Mouse (Mus musculus): ENCODE results near the gene Sult1b1. TPM values are rescaled to one million over a fixed set of nuclear protein-coding genes. Genes with fewer than 3 reads are reported as not detected.

The Sult1b1 gene
- polyA plus RNA-seq (2011; ENCODE audit: insufficient read depth, insufficient read length, low read depth, missing spikeins): not detected in 2 replicates

GRCm38 (mm10) chr5:87538111-87538510 lies at the start of gene Sult1b1:
TSS of gene Sult1b1 (minus strand) at chr5:87538195.
- Histone ChIP-seq H3K36me3 (ENCODE audit: control insufficient read depth, insufficient read depth, low read length, poor library complexity, severe bottlenecking) (no peaks in the 10 kb centered on the region), H3K4me1 (ENCODE audit: control insufficient read depth, insufficient read depth, low read length) (no peaks in the 10 kb centered on the region), H3K27ac (ENCODE audit: insufficient read depth, low read length) (no peak within 1 kb of the TSS), H3K9me3 (replicated peaks; ENCODE audit: control insufficient read depth, insufficient read depth, low read length, poor library complexity, severe bottlenecking) (no peaks in the 10 kb centered on the region), H3K27me3 (ENCODE audit: control insufficient read depth, insufficient read depth, low read length, poor library complexity, severe bottlenecking) (no peaks in the 10 kb centered on the region), H3K9ac (ENCODE audit: low read depth, poor library complexity, severe bottlenecking) (no peak within 1 kb of the TSS), H3K4me3 (ENCODE audit: low read depth, low read length) (no peak within 1 kb of the TSS)
- TF ChIP-seq POLR2A (IDR thresholded peaks at IDR 0.05; ENCODE audit: insufficient read depth, low read length) (no peak), CTCF (IDR thresholded peaks at IDR 0.05; ENCODE audit: low read depth, low read length) (no peak), EP300 (IDR thresholded peaks at IDR 0.05; ENCODE audit: insufficient read depth, low read depth, low read length) (no peak)

GRCm38 (mm10) chr5:87580389-87580788 lies 42.4 kb upstream of the Sult1b1 start:
- TF ChIP-seq CTCF (IDR thresholded peaks at IDR 0.05; ENCODE audit: low read depth, low read length) (no peak), POLR2A (IDR thresholded peaks at IDR 0.05; ENCODE audit: insufficient read depth, low read length) (no peak), EP300 (IDR thresholded peaks at IDR 0.05; ENCODE audit: insufficient read depth, low read depth, low read length) (no peak)
- Histone ChIP-seq H3K4me3 (ENCODE audit: low read depth, low read length) (no peak overlapping the region), H3K27me3 (ENCODE audit: control insufficient read depth, insufficient read depth, low read length, poor library complexity, severe bottlenecking) (no peaks in the 10 kb centered on the region), H3K27ac (ENCODE audit: insufficient read depth, low read length) (no peak overlapping the region), H3K4me1 (ENCODE audit: control insufficient read depth, insufficient read depth, low read length) (no peaks in the 10 kb centered on the region), H3K9me3 (replicated peaks; ENCODE audit: control insufficient read depth, insufficient read depth, low read length, poor library complexity, severe bottlenecking) (no peaks in the 10 kb centered on the region), H3K36me3 (ENCODE audit: control insufficient read depth, insufficient read depth, low read length, poor library complexity, severe bottlenecking) (no peaks in the 10 kb centered on the region), H3K9ac (ENCODE audit: low read depth, poor library complexity, severe bottlenecking) (no peak overlapping the region)

- Histone ChIP-seq H3K4me3 (ENCODE audit: low read depth, low read length) (no peak overlapping the region), H3K9ac (ENCODE audit: low read depth, poor library complexity, severe bottlenecking) (no peak overlapping the region), H3K9me3 (replicated peaks; ENCODE audit: control insufficient read depth, insufficient read depth, low read length, poor library complexity, severe bottlenecking) (no peaks in the 10 kb centered on the region), H3K36me3 (ENCODE audit: control insufficient read depth, insufficient read depth, low read length, poor library complexity, severe bottlenecking) (no peaks in the 10 kb centered on the region), H3K27me3 (ENCODE audit: control insufficient read depth, insufficient read depth, low read length, poor library complexity, severe bottlenecking) (no peaks in the 10 kb centered on the region), H3K4me1 (ENCODE audit: control insufficient read depth, insufficient read depth, low read length) (no peaks in the 10 kb centered on the region), H3K27ac (ENCODE audit: insufficient read depth, low read length) (no peak overlapping the region)
- TF ChIP-seq POLR2A (IDR thresholded peaks at IDR 0.05; ENCODE audit: insufficient read depth, low read length) (no peak), EP300 (IDR thresholded peaks at IDR 0.05; ENCODE audit: insufficient read depth, low read depth, low read length) (no peak), CTCF (IDR thresholded peaks at IDR 0.05; ENCODE audit: low read depth, low read length) (no peak)
These were observed 36.2 kb upstream of the Sult1b1 start for GRCm38 (mm10) chr5:87574174-87574573.

GRCm38 (mm10) chr5:87573490-87573889 lies 35.5 kb upstream of the Sult1b1 start:
- H3K4me1 ChIP-seq (ENCODE audit: control insufficient read depth, insufficient read depth, low read length): no peaks in the 10 kb centered on the region
- H3K27ac ChIP-seq (ENCODE audit: insufficient read depth, low read length): no peak overlapping the region
- TF ChIP-seq EP300 (IDR thresholded peaks at IDR 0.05; ENCODE audit: insufficient read depth, low read depth, low read length) (no peak), POLR2A (IDR thresholded peaks at IDR 0.05; ENCODE audit: insufficient read depth, low read length) (no peak), CTCF (IDR thresholded peaks at IDR 0.05; ENCODE audit: low read depth, low read length) (no peak)
- H3K9me3 ChIP-seq (replicated peaks; ENCODE audit: control insufficient read depth, insufficient read depth, low read length, poor library complexity, severe bottlenecking): no peaks in the 10 kb centered on the region
- H3K27me3 ChIP-seq (ENCODE audit: control insufficient read depth, insufficient read depth, low read length, poor library complexity, severe bottlenecking): no peaks in the 10 kb centered on the region
- H3K4me3 ChIP-seq (ENCODE audit: low read depth, low read length): no peak overlapping the region
- H3K36me3 ChIP-seq (ENCODE audit: control insufficient read depth, insufficient read depth, low read length, poor library complexity, severe bottlenecking): no peaks in the 10 kb centered on the region
- no peak overlapping the region for H3K9ac ChIP-seq (ENCODE audit: low read depth, poor library complexity, severe bottlenecking)

- H3K9me3 ChIP-seq (replicated peaks; ENCODE audit: control insufficient read depth, insufficient read depth, low read length, poor library complexity, severe bottlenecking): no peaks in the 10 kb centered on the region
- no peaks in the 10 kb centered on the region for H3K4me1 ChIP-seq (ENCODE audit: control insufficient read depth, insufficient read depth, low read length)
- no peak for TF ChIP-seq POLR2A (IDR thresholded peaks at IDR 0.05; ENCODE audit: insufficient read depth, low read length)
- TF ChIP-seq EP300 (IDR thresholded peaks at IDR 0.05; ENCODE audit: insufficient read depth, low read depth, low read length): no peak
- no peak for TF ChIP-seq CTCF (IDR thresholded peaks at IDR 0.05; ENCODE audit: low read depth, low read length)
- H3K27ac ChIP-seq (ENCODE audit: insufficient read depth, low read length): no peak overlapping the region
- H3K4me3 ChIP-seq (ENCODE audit: low read depth, low read length): no peak overlapping the region
- no peaks in the 10 kb centered on the region for H3K27me3 ChIP-seq (ENCODE audit: control insufficient read depth, insufficient read depth, low read length, poor library complexity, severe bottlenecking)
- H3K36me3 ChIP-seq (ENCODE audit: control insufficient read depth, insufficient read depth, low read length, poor library complexity, severe bottlenecking): no peaks in the 10 kb centered on the region
- no peak overlapping the region for H3K9ac ChIP-seq (ENCODE audit: low read depth, poor library complexity, severe bottlenecking)
These were observed 34.8 kb upstream of the Sult1b1 start for GRCm38 (mm10) chr5:87572781-87573180.

GRCm38 (mm10) chr5:87568845-87569244 lies 30.9 kb upstream of the Sult1b1 start, which contains the start of gene Sult1d1:
TSS of gene Sult1d1 (minus strand) at chr5:87569027.
- Histone ChIP-seq H3K4me1 (ENCODE audit: control insufficient read depth, insufficient read depth, low read length) (no peaks in the 10 kb centered on the region), H3K9ac (ENCODE audit: low read depth, poor library complexity, severe bottlenecking) (no peak within 1 kb of the TSS), H3K36me3 (ENCODE audit: control insufficient read depth, insufficient read depth, low read length, poor library complexity, severe bottlenecking) (no peaks in the 10 kb centered on the region), H3K27me3 (ENCODE audit: control insufficient read depth, insufficient read depth, low read length, poor library complexity, severe bottlenecking) (no peaks in the 10 kb centered on the region), H3K9me3 (replicated peaks; ENCODE audit: control insufficient read depth, insufficient read depth, low read length, poor library complexity, severe bottlenecking) (no peaks in the 10 kb centered on the region), H3K4me3 (ENCODE audit: low read depth, low read length) (no peak within 1 kb of the TSS), H3K27ac (ENCODE audit: insufficient read depth, low read length) (no peak within 1 kb of the TSS)
- no peak for TF ChIP-seq EP300 (IDR thresholded peaks at IDR 0.05; ENCODE audit: insufficient read depth, low read depth, low read length)
- no peak for TF ChIP-seq POLR2A (IDR thresholded peaks at IDR 0.05; ENCODE audit: insufficient read depth, low read length)
- no peak for TF ChIP-seq CTCF (IDR thresholded peaks at IDR 0.05; ENCODE audit: low read depth, low read length)

All from ES-Bruce4 (cell line).